Mouse (Mus musculus) heart, postnatal 0 days (tissue): ENCODE results near the gene Zfyve27. TPM values are rescaled to one million over a fixed set of nuclear protein-coding genes. Genes with fewer than 3 reads are reported as not detected.
A peak's percentile ranks its signal among the peaks of the same experiment; 100 is the strongest.

Experiments used
- ATAC-seq: fragments of 200-750 bp; cut with Nextera tagmentation; 2 replicates; pipeline ENCODE4 v1.8.0; 2017; ENCODE audit warnings: low read depth, moderate number of reproducible peaks, moderate library complexity; ENCODE audit not compliant: insufficient read depth
- DNase-seq: peaks from one replicate; pipeline ENCODE4 v3.0.0-alpha.2; 2016; ENCODE audit warnings: low spot score
- H3K27ac ChIP-seq: fragments of 300-500 bp; sonication (generic); 2 replicates; pipeline ENCODE4 v1.5.1; 2014; ENCODE audit warnings: low read depth, mild to moderate bottlenecking
- H3K27me3 ChIP-seq: fragments of 300-500 bp; sonication (generic); 2 replicates; pipeline ENCODE4 v1.6.1; 2014; ENCODE audit warnings: low read length, mixed read lengths; ENCODE audit not compliant: control insufficient read depth, insufficient read depth
- H3K36me3 ChIP-seq: fragments of 300-500 bp; sonication (generic); replicated peaks from 2 replicates; pipeline ENCODE4 v1.6.1; 2014; ENCODE audit warnings: low read length, mixed read lengths; ENCODE audit not compliant: control insufficient read depth, insufficient read depth
- H3K4me1 ChIP-seq: fragments of 300-500 bp; sonication (generic); 2 replicates; pipeline ENCODE4 v1.6.1; 2014; ENCODE audit warnings: antibody characterized with exemption; ENCODE audit not compliant: control insufficient read depth, insufficient read depth
- H3K4me2 ChIP-seq: fragments of 300-500 bp; sonication (generic); 2 replicates; pipeline ENCODE4 v1.6.1; 2014; ENCODE audit warnings: low read depth, mild to moderate bottlenecking, low read length, moderate library complexity
- H3K4me3 ChIP-seq: fragments of 300-500 bp; sonication (generic); 2 replicates; pipeline ENCODE4 v1.5.1; 2014; ENCODE audit warnings: low read depth, low read length
- H3K9ac ChIP-seq: fragments of 300-500 bp; sonication (generic); replicated peaks from 2 replicates; pipeline ENCODE4 v1.6.1; 2014; ENCODE audit warnings: low read depth, low read length, mixed read lengths
- H3K9me3 ChIP-seq: fragments of 300-500 bp; sonication (generic); replicated peaks from 2 replicates; pipeline ENCODE4 v1.6.1; 2016; ENCODE audit warnings: low read length; ENCODE audit not compliant: control insufficient read depth
- CTCF ChIP-seq: IDR thresholded peaks from 2 replicates; pipeline ENCODE4 v1.5.1; 2016; ENCODE audit warnings: antibody characterized with exemption, control low read depth, low read depth
- EP300 ChIP-seq: IDR thresholded peaks from 2 replicates; pipeline ENCODE4 v1.6.1; 2016; ENCODE audit warnings: antibody characterized with exemption, low read depth
- WGBS: fragments of 180-500 bp; shearing (Covaris S2); extraction: QIAGEN DNeasy Blood & Tissue Kit; methylation state at CpG from one replicate; pipeline ENCODE4 v1.1.7; 2014; 5-methylcytosine and 5-hydroxymethylcytosine counted together
- polyA plus RNA-seq: library from polyadenylated mRNA; unstranded; fragments of >200 nt; fragmentation: Nextera tagmentation; extraction: Ambion mirVana; gene quantifications from 2 replicates; pipeline ENCODE4 v1.2.1, GENCODE M21; 2015
- total RNA-seq: library from RNA; depleted of rRNA; stranded (reverse); fragments of >200 nt; gene quantifications from 2 replicates; pipeline ENCODE4 v1.2.3, GENCODE M21; 2014; ENCODE audit warnings: low replicate concordance

Zfyve27 gene
- total and polyA plus RNA-seq, 2 experiments from 2014 or later: 18.3 to 27.2 TPM

- 72% methylated on average over 17 of the region's 17 CpGs for WGBS
- Histone ChIP-seq H3K36me3 (no peaks in the 10 kb centered on the region), H3K4me2 (no peak overlapping the region), H3K9ac (no peak overlapping the region), H3K27me3 (no peaks in the 10 kb centered on the region), H3K27ac (no peak overlapping the region), H3K4me3 (no peak overlapping the region), H3K4me1 (no peaks in the 10 kb centered on the region), H3K9me3 (no peaks in the 10 kb centered on the region)
- ATAC-seq (no peak), DNase-seq (no peak)
- TF ChIP-seq CTCF: no peak
- no peak for TF ChIP-seq EP300
These were observed 65.9 kb downstream of the Zfyve27 start for GRCm38 (mm10) chr19:42229499-42230287.

- H3K27me3 ChIP-seq: no peaks in the 10 kb centered on the region
- 59% methylated on average over 5 of the region's 5 CpGs for WGBS
- no peak for ATAC-seq
These were observed 66.5 kb downstream of the Zfyve27 start for GRCm38 (mm10) chr19:42230288-42230568.

GRCm38 (mm10) chr19:42230986-42231385, 67.2 kb downstream of the Zfyve27 start:
- no peak overlapping the region for H3K27ac ChIP-seq
- no peak overlapping the region for H3K9ac ChIP-seq
- no peak overlapping the region for H3K4me2 ChIP-seq
- no peaks in the 10 kb centered on the region for H3K9me3 ChIP-seq
- no peaks in the 10 kb centered on the region for H3K36me3 ChIP-seq
- ATAC-seq (no peak), DNase-seq (no peak)
- 85% methylated on average over 13 of the region's 13 CpGs for WGBS
- H3K4me3 ChIP-seq: no peak overlapping the region
- no peak for TF ChIP-seq CTCF
- TF ChIP-seq EP300: no peak
- no peaks in the 10 kb centered on the region for H3K4me1 ChIP-seq
- no peaks in the 10 kb centered on the region for H3K27me3 ChIP-seq

More at GRCm38 (mm10) chr19:42230288-42230568, 66.5 kb downstream of the Zfyve27 start:
- H3K4me2 ChIP-seq: no peak overlapping the region
- H3K9ac ChIP-seq: no peak overlapping the region
- no peak overlapping the region for H3K4me3 ChIP-seq
- DNase-seq: no peak
- H3K9me3 ChIP-seq: no peaks in the 10 kb centered on the region
- no peaks in the 10 kb centered on the region for H3K36me3 ChIP-seq
- TF ChIP-seq CTCF (no peak), EP300 (no peak)
- H3K27ac ChIP-seq: no peak overlapping the region
- H3K4me1 ChIP-seq: no peaks in the 10 kb centered on the region

- 12% methylated on average over 4 of the region's 4 CpGs for WGBS
- no peak; the same call in 1 of the 2 replicates for TF ChIP-seq CTCF
- TF ChIP-seq EP300: no peak
- Histone ChIP-seq H3K27ac (peak overlapping the region; percentile 95), H3K36me3 (no peaks in the 10 kb centered on the region), H3K4me3 (no peak overlapping the region), H3K4me2 (peak overlapping the region; percentile 49), H3K4me1 (peaks cover 19% of the 10 kb centered on the region; the same call in 1 of the 2 replicates), H3K27me3 (no peaks in the 10 kb centered on the region), H3K9ac (0 out of 2 replicates have a peak overlapping the region, but pooled peaks have one; percentile 33), H3K9me3 (no peaks in the 10 kb centered on the region)
- ATAC-seq (peak; percentile 82), DNase-seq (peak; percentile 58)
These were observed 74.0 kb downstream of the Zfyve27 start for GRCm38 (mm10) chr19:42237602-42238340.

GRCm38 (mm10) chr19:42238341-42238715, 74.6 kb downstream of the Zfyve27 start:
- H3K9ac ChIP-seq: 0 out of 2 replicates have a peak overlapping the region, but pooled peaks have one; percentile 33
- peak overlapping the region; percentile 95 for H3K27ac ChIP-seq
- no peak for TF ChIP-seq CTCF
- TF ChIP-seq EP300: no peak; the same call in 1 of the 2 replicates
- 25% methylated on average over 7 of the region's 7 CpGs for WGBS
- DNase-seq (peak; percentile 71), ATAC-seq (peak; percentile 91)
- peak overlapping the region; percentile 49 for H3K4me2 ChIP-seq
- no peak overlapping the region for H3K4me3 ChIP-seq
- no peaks in the 10 kb centered on the region for H3K27me3 ChIP-seq
- H3K36me3 ChIP-seq: no peaks in the 10 kb centered on the region
- no peaks in the 10 kb centered on the region for H3K9me3 ChIP-seq
- peaks cover 19% of the 10 kb centered on the region; the same call in 1 of the 2 replicates for H3K4me1 ChIP-seq
